Mouse (Mus musculus): ENCODE results near the gene Slc24a3. TPM values are rescaled to one million over a fixed set of nuclear protein-coding genes. Genes with fewer than 3 reads are reported as not detected.

The Slc24a3 gene
- total RNA-seq, 2 experiments from 2014 or later = 184 to 186 TPM

DNA sequence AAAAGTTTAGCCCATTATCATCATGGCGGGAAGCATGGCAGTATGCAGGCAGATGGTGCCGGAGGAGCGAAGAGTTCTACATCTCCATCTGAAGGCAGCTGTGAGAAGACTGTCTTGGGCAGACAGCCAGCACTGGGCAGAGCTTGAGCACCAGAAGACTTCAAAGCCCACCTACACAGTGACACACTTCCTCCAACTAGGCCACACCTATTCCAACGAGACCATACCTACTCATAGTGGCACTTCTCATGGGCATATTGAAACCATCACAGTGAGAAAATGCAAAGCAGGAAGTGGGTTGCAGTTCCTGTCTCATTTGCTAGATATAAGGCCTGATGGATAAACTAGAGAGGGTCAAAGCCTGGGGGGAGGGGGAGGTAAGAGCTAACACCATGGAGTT, 29.5 kb downstream of the Slc24a3 start:
- peak in 1 of 2 experiments; percentile 19 for DNase-seq (ENCODE audit: low spot score in 2 of 2)

- no peak for DNase-seq (ENCODE audit: low spot score in 2 of 2)
Measured at GRCm38 (mm10) chr2:145213587-145213986, 46.0 kb downstream of the Slc24a3 start.

DNA sequence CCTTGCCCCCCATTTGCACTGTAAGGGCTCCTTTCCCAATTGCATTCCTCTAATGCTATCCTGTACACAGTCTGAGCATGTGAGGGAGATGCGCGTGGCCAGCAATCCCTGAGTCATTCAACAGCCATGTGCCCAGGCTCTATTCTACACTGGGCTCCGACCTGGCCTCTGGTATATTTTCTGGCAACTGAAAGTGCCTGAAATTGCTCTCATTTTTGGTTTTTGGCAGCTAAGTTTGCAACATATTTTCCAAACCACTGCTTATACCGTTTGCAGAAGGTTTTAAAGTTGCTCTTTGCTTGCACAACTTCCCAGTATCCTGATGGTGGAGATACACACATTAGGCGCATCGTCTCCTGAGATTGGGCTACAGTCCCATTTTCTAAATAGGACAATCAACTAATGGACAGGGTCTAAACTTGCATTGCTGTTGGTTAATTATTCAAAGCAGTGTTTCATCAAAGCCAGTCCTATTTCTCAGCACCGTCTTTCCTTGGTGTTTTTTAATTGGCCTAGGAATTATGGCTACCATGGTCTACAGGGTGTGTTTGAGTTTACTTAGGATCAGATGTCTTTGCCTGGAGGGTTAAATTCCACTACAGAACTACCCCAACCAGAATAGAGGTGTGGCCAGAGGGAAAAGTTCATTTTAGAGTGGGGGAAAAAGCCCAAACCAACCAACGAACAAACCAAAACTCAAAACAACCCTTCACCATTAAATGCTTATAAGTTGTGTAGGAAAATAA, 46.7 kb downstream of the Slc24a3 start:
- DNase-seq (ENCODE audit: low spot score in 2 of 2) = no peak

- DNase-seq (ENCODE audit: low spot score in 2 of 2) = no peak
Measured at GRCm38 (mm10) chr2:145216580-145216979, 49.0 kb downstream of the Slc24a3 start.

GRCm38 (mm10) chr2:145217422-145217821, 49.9 kb downstream of the Slc24a3 start:
- DNase-seq (ENCODE audit: low spot score in 2 of 2) = no peak

- DNase-seq (ENCODE audit: low spot score in 2 of 2) = no peak
Measured at GRCm38 (mm10) chr2:145219246-145219645, 51.7 kb downstream of the Slc24a3 start.

DNA sequence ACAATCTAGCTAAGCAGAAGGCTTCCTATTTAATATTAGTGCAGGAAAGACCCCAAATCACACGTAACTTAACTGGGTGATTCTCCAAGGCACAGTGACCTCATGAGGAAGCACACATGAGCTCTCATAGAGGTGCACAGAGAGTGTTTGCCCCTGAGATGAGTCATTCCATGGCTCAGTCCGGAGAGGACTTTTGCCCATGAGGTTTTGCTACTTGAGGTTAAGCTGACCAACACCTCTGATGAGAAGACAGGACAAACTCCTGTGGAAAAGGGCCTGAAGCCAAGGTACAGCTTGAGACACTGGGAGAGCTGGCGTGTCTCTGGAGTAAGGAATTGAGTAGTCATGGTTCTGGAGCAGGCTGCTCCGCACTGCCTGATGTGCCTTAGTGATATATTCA, 56.1 kb downstream of the Slc24a3 start:
- no peak for DNase-seq (ENCODE audit: low spot score in 2 of 2)

DNA sequence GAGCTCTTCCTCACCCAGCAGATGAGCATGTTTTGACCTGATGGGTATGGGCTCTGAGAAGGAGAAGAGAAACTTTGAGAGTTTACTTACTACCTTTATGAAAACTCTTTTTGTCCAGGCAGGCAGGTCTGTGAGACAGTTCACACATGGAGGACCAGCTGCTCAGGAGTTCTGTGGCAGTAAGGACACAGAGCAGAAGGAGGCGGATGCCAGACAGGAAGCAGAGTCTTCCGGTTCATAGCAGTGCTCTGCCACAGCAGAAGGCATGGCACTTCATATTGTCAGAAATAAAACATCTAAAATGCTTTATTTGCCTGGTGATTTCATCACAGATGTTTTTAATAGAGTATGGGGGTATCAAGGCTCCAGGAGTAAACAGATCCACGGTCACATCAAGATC, 58.1 kb downstream of the Slc24a3 start:
- DNase-seq (ENCODE audit: low spot score in 2 of 2) = peak in 1 of 2 experiments; percentile 34

- no peak for DNase-seq (ENCODE audit: low spot score in 2 of 2)
Measured at GRCm38 (mm10) chr2:145226100-145226499, 58.5 kb downstream of the Slc24a3 start.

DNA sequence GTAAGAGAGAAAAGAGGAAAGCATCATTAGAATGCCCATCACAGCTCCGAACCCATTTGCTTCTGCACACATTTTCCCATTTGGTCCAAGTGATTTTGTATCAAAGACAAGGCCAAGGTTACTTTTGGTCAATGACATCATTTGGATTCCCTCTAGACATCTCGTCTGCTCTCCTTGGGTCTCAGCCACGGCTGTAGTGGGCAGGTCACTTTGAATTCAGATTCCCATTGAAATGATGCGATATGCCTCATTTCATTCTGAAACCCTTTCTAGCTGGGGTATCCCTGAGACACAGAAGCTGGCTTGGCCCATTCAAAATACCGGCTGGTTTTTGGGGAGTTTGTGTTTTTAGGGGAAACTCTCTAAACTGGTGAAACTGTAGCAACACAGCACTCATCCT, 59.8 kb downstream of the Slc24a3 start:
- DNase-seq (ENCODE audit: low spot score in 2 of 2) = no peak

DNA sequence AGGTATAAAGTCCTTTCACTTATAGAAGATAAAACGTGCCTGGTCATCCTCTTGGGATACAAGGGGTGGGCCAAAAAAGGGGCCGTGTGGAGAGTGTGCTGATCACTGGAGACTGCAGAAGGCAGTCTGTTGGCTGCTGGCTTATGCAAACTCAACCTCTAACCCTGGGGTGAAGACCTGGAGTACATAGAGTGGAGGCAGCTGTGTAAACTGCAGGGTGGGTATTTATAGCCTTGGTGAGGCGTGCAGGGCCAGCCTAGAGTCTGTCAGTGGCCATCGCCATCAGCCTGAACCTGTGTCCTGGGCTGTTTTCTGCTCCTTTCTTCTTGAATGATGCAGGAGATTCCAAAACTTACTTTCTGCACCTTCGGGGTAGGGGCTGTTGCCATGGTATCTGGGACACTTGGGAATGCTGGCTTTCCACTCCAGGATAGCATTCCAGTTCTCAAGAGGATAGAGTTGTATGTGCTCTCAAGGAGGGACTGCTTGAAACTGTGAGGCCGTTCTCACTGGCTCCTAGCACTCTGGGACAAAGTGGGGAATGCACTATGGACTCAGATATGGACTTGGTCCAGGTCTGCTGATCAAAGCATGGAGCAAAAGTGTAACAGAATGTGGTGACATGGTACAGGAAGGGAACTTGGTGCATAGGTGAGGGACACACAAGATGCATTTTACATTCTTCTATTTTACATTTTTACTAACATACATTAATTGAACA, 65.4 kb downstream of the Slc24a3 start:
- no peak for DNase-seq (ENCODE audit: low spot score in 2 of 2)

DNA sequence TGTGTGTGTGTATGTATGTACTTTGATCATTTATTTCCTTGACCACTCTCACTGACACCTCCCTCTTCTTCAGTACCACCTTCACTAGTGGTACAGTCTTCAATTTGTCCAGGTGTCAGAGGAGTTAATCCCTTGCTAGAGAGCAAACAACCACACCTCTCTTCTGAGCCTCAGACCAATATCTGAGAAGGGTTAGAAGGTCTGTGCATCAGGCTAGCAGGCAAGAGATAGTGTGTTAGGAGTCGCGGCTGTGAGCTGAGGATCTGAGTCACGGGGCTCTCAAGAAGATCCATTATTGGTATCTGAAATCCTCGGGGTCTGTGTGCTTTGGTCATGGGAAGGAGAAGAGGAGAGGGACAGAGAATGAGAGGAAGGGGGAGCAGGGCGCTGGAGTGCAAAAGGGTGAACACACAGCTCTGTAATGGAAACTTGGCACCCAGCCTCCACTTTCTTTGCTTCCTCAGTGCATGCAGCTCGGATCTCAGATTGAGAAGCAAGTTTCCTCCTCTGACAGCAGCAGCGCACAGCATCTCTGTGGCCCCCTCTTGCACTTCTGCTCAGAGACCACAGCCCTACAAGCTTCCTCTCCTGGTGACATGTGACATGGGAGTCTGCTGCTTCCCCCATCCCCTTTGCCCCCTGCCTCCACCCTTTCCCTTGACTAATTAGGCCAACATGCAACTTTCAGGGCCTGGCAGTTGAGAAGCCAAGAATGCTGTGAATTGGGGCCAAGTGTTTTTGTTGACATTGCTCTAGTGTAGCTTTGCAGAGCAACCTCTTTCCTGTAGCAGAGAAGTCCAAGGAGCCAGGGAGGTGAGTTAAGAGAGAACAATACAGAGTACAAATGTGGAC, 66.2 kb downstream of the Slc24a3 start:
- DNase-seq (ENCODE audit: low spot score in 2 of 2) = peak in 1 of 2 experiments; percentile 67

DNA sequence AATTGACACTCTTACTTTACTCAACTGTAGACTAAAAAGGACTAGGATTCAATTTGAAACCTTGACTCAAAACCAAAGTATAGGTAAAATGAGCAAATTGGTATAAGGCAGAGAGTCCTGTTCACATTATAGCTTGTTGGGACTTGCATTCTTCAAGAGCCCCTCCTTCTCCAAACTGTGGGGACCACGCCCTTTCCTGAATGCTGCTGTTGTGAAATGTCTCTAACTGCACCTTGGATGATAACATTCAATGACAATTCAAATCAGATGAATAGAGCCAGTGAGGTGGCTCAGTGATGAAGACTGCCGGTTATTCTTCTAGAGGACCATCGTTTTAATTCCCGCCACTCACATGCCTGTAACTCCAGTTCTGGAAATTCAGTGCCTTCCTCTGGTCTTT, 78.8 kb downstream of the Slc24a3 start:
- no peak for DNase-seq (ENCODE audit: low spot score in 2 of 2)

DNA sequence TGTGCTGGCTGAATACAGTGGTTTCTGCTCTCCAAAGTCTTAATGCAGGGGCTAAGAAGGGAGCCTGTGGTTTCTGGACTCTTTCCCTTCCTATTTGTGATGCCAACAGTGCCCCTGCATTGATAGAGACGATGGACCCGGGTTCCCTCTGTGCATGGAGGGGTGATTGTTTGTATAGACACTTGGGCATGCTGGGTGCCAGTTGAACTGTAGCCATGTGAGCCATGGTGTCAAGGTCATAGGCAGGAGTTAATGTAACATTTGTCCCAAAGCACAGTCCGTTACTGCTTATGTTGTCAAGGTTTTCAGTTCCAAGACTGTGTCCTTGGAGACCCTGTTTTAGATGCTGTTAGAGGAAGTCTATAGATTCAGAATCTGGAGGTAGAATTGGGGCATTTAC, 80.6 kb downstream of the Slc24a3 start:
- no peak for DNase-seq (ENCODE audit: low spot score in 2 of 2)

GRCm38 (mm10) chr2:145257332-145257731, 89.8 kb downstream of the Slc24a3 start:
- no peak for DNase-seq (ENCODE audit: low spot score in 2 of 2)

DNA sequence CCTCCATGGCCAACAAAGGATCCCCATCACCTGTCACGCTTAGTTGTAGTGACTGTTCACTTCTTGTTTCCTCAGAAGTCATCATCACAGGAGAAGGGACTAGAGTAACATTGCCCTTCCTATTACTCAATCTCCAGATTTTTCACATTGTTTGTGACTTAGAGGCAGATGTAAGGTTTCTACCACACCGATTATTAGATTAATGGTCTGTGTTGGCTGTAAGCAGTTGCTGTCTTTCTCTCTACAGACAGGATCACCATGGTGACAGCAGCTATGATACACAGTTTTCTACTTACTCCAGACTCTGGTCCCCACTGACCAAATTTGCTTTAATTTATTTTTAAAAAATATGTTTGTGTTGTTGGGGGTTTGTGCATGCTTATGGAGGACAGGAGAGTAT, 90.3 kb downstream of the Slc24a3 start:
- DNase-seq (ENCODE audit: low spot score in 2 of 2) = no peak

GRCm38 (mm10) chr2:145260574-145260973, 93.0 kb downstream of the Slc24a3 start:
- DNase-seq (ENCODE audit: low spot score in 2 of 2) = no peak

GRCm38 (mm10) chr2:145262153-145262552, 94.6 kb downstream of the Slc24a3 start:
- DNase-seq (ENCODE audit: low spot score in 2 of 2) = no peak

- DNase-seq (ENCODE audit: low spot score in 2 of 2) = peak; percentile 13 to 61
Measured at GRCm38 (mm10) chr2:145266723-145267122, 99.2 kb downstream of the Slc24a3 start.

DNA sequence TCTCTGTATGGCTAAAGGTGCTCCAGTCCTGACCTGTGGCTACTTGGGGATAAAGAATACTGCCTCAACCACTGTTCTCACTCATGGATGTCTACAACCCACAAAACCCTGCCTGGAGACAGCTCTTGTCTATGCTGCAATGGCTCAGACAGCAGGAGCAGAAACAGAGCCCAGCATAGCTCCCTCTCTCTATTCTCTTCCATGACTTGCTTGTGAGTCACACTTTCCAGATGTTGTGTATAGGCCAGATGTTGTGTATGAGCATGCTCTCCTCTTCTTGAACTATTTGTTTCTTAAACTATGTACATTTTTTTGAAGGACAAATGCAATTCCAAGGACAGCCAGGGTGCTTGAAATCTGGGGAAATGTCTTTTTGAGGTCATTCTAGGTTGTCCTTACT, 101.4 kb downstream of the Slc24a3 start:
- no peak for DNase-seq (ENCODE audit: low spot score in 2 of 2)

GRCm38 (mm10) chr2:145269410-145269809, 101.9 kb downstream of the Slc24a3 start:
- no peak for DNase-seq (ENCODE audit: low spot score in 2 of 2)
